Mouse (Mus musculus) MEL (cell line): Measurements from ENCODE around the gene Dpm1. TPM values are rescaled to one million over a fixed set of nuclear protein-coding genes. Genes with fewer than 3 reads are reported as not detected.

Experiments used
- DNase-seq: peaks from one replicate; pipeline ENCODE4 v3.0.0; 2011; ENCODE audit warnings: low read depth, low spot score
- H3K27ac ChIP-seq: 2 replicates; pipeline ENCODE4 v1.5.1; 2012; ENCODE audit warnings: low read depth, mild to moderate bottlenecking, control low read depth, low read length, moderate library complexity; ENCODE audit not compliant: control insufficient read depth
- H3K27me3 ChIP-seq, 2 experiments: fragments of 150-350 bp in 1 of 2; sonication (generic) in 1 of 2; 2 replicates each; pipeline ENCODE4 v1.6.1; 2012; ENCODE audit warnings: low read length in 2 of 2, mild to moderate bottlenecking in 2 of 2, improper control_type of control experiment in 1 of 2, moderate library complexity in 1 of 2; ENCODE audit not compliant: insufficient read depth in 2 of 2, control insufficient read depth in 1 of 2
- H3K36me3 ChIP-seq, 2 experiments: 2 replicates each; pipeline ENCODE4 v1.6.1; 2012 to 2014; ENCODE audit warnings: low read length in 2 of 2, improper control_type of control experiment in 1 of 2, inconsistent platforms in 1 of 2, mild to moderate bottlenecking in 1 of 2; ENCODE audit not compliant: insufficient read depth in 2 of 2, control insufficient read depth in 1 of 2
- H3K4me1 ChIP-seq, 2 experiments: fragments of 150-350 bp in 1 of 2; sonication (generic) in 1 of 2; 2 replicates each; pipeline ENCODE4 v1.6.1; 2012; ENCODE audit warnings: low read length in 2 of 2, improper control_type of control experiment in 1 of 2, mild to moderate bottlenecking in 1 of 2; ENCODE audit not compliant: insufficient read depth in 2 of 2, control insufficient read depth in 1 of 2
- H3K4me3 ChIP-seq, 2 experiments: fragments of 150-350 bp in 1 of 2; sonication (generic) in 1 of 2; 2 replicates each; pipeline ENCODE4 v1.5.1; 2012; ENCODE audit warnings: low read depth in 2 of 2, low read length in 2 of 2, mild to moderate bottlenecking in 2 of 2, moderate library complexity in 2 of 2, control low read depth in 1 of 2, improper control_type of control experiment in 1 of 2; ENCODE audit not compliant: control insufficient read depth in 1 of 2, insufficient read depth in 1 of 2
- H3K79me2 ChIP-seq: 2 replicates; pipeline ENCODE4 v1.6.1; 2012; ENCODE audit warnings: mild to moderate bottlenecking, low read length, moderate library complexity; ENCODE audit not compliant: control insufficient read depth, poor library complexity, insufficient read depth
- H3K9ac ChIP-seq: 2 replicates; pipeline ENCODE4 v1.6.1; 2012; ENCODE audit warnings: low read depth, mild to moderate bottlenecking, control low read depth, low read length, moderate library complexity; ENCODE audit not compliant: control insufficient read depth, poor library complexity, severe bottlenecking
- H3K9me3 ChIP-seq: fragments of 150-350 bp; sonication (generic); replicated peaks from 2 replicates; pipeline ENCODE4 v1.6.1; 2012; ENCODE audit warnings: mild to moderate bottlenecking, low read length, improper control_type of control experiment, moderate library complexity; ENCODE audit not compliant: insufficient read depth
- CHD2 ChIP-seq: IDR thresholded peaks from 2 replicates; pipeline ENCODE4 v1.6.1; 2011; ENCODE audit warnings: low read length, improper control_type of control experiment
- CTCF ChIP-seq, 3 experiments: IDR thresholded peaks in 2 of 3; conservative IDR thresholded peaks in 1 of 3; 2 replicates each; pipeline ENCODE4 v1.5.1; 2011 to 2012; ENCODE audit warnings: low read length in 3 of 3, low read depth in 2 of 3, mild to moderate bottlenecking in 2 of 3, improper control_type of control experiment in 1 of 3, inconsistent platforms in 1 of 3, mixed read lengths in 1 of 3, moderate library complexity in 1 of 3; ENCODE audit not compliant: control insufficient read depth in 1 of 3, insufficient read depth in 1 of 3, poor library complexity in 1 of 3, severe bottlenecking in 1 of 3
- E2F4 ChIP-seq: IDR thresholded peaks from 2 replicates; pipeline ENCODE4 v1.6.1; 2011; ENCODE audit warnings: low read depth, low read length, improper control_type of control experiment, borderline replicate concordance
- EP300 ChIP-seq, 2 experiments: IDR thresholded peaks; 2 replicates each; pipeline ENCODE4 v1.6.1; 2011; ENCODE audit warnings: improper control_type of control experiment in 2 of 2, low read length in 2 of 2, low read depth in 1 of 2, mild to moderate bottlenecking in 1 of 2
- ETS1 ChIP-seq: IDR thresholded peaks from 2 replicates; pipeline ENCODE4 v1.6.1; 2012; ENCODE audit warnings: low read depth, mild to moderate bottlenecking, inconsistent platforms, low read length, improper control_type of control experiment, moderate library complexity
- GATA1 ChIP-seq: IDR thresholded peaks from 2 replicates; pipeline ENCODE4 v1.6.1; 2011; ENCODE audit warnings: low read depth, low read length, improper control_type of control experiment
- JUND ChIP-seq: IDR thresholded peaks from 2 replicates; pipeline ENCODE4 v1.6.1; 2011; ENCODE audit warnings: low read depth, mild to moderate bottlenecking, improper control_type of control experiment, low read length
- KAT2A ChIP-seq: conservative IDR thresholded peaks from 2 replicates; pipeline ENCODE4 v1.6.1; 2012; ENCODE audit warnings: low read depth, low read length, improper control_type of control experiment, inconsistent platforms
- MAX ChIP-seq: IDR thresholded peaks from 2 replicates; pipeline ENCODE4 v1.6.1; 2011; ENCODE audit warnings: low read length, improper control_type of control experiment
- MAZ ChIP-seq: IDR thresholded peaks from 2 replicates; pipeline ENCODE4 v1.6.1; 2012; ENCODE audit warnings: low read depth, mild to moderate bottlenecking, inconsistent platforms, low read length, improper control_type of control experiment
- MEF2A ChIP-seq: IDR thresholded peaks from 2 replicates; pipeline ENCODE4 v1.6.1; 2014; ENCODE audit warnings: low read depth, mild to moderate bottlenecking, inconsistent platforms, low read length, improper control_type of control experiment; ENCODE audit not compliant: poor library complexity, insufficient replicate concordance, severe bottlenecking; ENCODE audit errors: extremely low read depth
- MXI1 ChIP-seq: IDR thresholded peaks from 2 replicates; pipeline ENCODE4 v1.6.1; 2011; ENCODE audit warnings: mild to moderate bottlenecking, low read depth, low read length, improper control_type of control experiment
- MYB ChIP-seq: IDR thresholded peaks from 2 replicates; pipeline ENCODE4 v1.6.1; 2011; ENCODE audit warnings: mild to moderate bottlenecking, low read depth, low read length, improper control_type of control experiment
- NRF1 ChIP-seq: IDR thresholded peaks from 2 replicates; pipeline ENCODE4 v1.6.1; 2014; ENCODE audit warnings: low read depth, mild to moderate bottlenecking, inconsistent platforms, low read length, improper control_type of control experiment, moderate library complexity; ENCODE audit not compliant: poor library complexity, insufficient read depth, severe bottlenecking
- POLR2A ChIP-seq, 2 experiments: IDR thresholded peaks; 2 replicates each; pipeline ENCODE4 v1.6.1; 2011 to 2012; ENCODE audit warnings: low read length in 2 of 2, mild to moderate bottlenecking in 2 of 2, control low read depth in 1 of 2, improper control_type of control experiment in 1 of 2, low read depth in 1 of 2, moderate library complexity in 1 of 2; ENCODE audit not compliant: control insufficient read depth in 1 of 2, insufficient read depth in 1 of 2, poor library complexity in 1 of 2
- POLR2AphosphoS2 ChIP-seq: IDR thresholded peaks from 2 replicates; pipeline ENCODE4 v1.6.1; 2011; ENCODE audit warnings: low read length, improper control_type of control experiment
- RAD21 ChIP-seq: IDR thresholded peaks from 2 replicates; pipeline ENCODE4 v1.6.1; 2011; ENCODE audit warnings: mild to moderate bottlenecking, low read depth, low read length, improper control_type of control experiment
- RCOR1 ChIP-seq: IDR thresholded peaks from 2 replicates; pipeline ENCODE4 v1.6.1; 2012; ENCODE audit warnings: low read depth, mild to moderate bottlenecking, inconsistent platforms, low read length, improper control_type of control experiment
- SMC3 ChIP-seq: IDR thresholded peaks from 2 replicates; pipeline ENCODE4 v1.6.1; 2011; ENCODE audit warnings: low read depth, low read length, improper control_type of control experiment
- TAL1 ChIP-seq: IDR thresholded peaks from 2 replicates; pipeline ENCODE4 v1.6.1; 2012; ENCODE audit warnings: mild to moderate bottlenecking, inconsistent platforms, low read length, moderate library complexity, mixed read lengths
- ZMIZ1 ChIP-seq: IDR thresholded peaks from 2 replicates; pipeline ENCODE4 v1.6.1; 2012; ENCODE audit warnings: low read depth, mild to moderate bottlenecking, inconsistent platforms, low read length, improper control_type of control experiment, moderate library complexity
- polyA plus RNA-seq, 2 experiments: library from polyadenylated mRNA; stranded (reverse) in 1 of 2; unstranded in 1 of 2; fragments of >175 nt in 1 of 2; fragments of >200 nt in 1 of 2; gene quantifications; 2 replicates each; pipeline versions ENCODE4 v1.2.1 to v1.2.4; 2012; ENCODE audit warnings: low replicate concordance in 2 of 2, low read depth in 1 of 2; ENCODE audit not compliant: insufficient read length in 2 of 2, insufficient read depth in 1 of 2, missing spikeins in 1 of 2
- total RNA-seq: library from RNA; depleted of rRNA; stranded (reverse); fragments of 300-350 nt; gene quantifications from 2 replicates; pipeline ENCODE4 v1.2.3, GENCODE M21; 2012

Dpm1 gene
- total and polyA plus RNA-seq, 3 experiments, result 49.0 to 564 (median 63.5) TPM

- TF ChIP-seq CHD2 (no peak), EP300 (IDR thresholded peaks at IDR 0.05; ENCODE audit: low read depth in 1 of 2, low read length in 2 of 2) (0 out of 4 replicates have a peak, but pooled peaks of 1 of the 2 experiments have one; percentile 8), MYB (no peak), ETS1 (no peak)
Observed at GRCm38 (mm10) chr2:168230026-168230728, at the start of gene Dpm1, which contains the start of the genes Gm20716 and Mocs3 (continued).

- H3K4me3 ChIP-seq, result no peak overlapping the region
- no peaks in the 10 kb centered on the region for H3K9me3 ChIP-seq
- peak; percentile 20 to 58 (median 47); a peak in 5 of 6 replicates for TF ChIP-seq CTCF (IDR thresholded peaks at IDR 0.05 in 2 of 3, conservative IDR thresholded peaks at IDR 0.05 in 1 of 3; ENCODE audit: control insufficient read depth in 1 of 3, insufficient read depth in 1 of 3, low read depth in 2 of 3, low read length in 3 of 3, poor library complexity in 1 of 3, severe bottlenecking in 1 of 3)
- TF ChIP-seq MAX, result no peak
- no peaks in the 10 kb centered on the region for H3K79me2 ChIP-seq
- H3K36me3 ChIP-seq, result no peaks in the 10 kb centered on the region
- no peak overlapping the region for H3K9ac ChIP-seq
- H3K27me3 ChIP-seq, result no peaks in the 10 kb centered on the region
- no peaks in the 10 kb centered on the region for H3K4me1 ChIP-seq
- H3K27ac ChIP-seq, result no peak overlapping the region
- no peak for DNase-seq
Observed at GRCm38 (mm10) chr2:168274374-168274935, 44.1 kb upstream of the Dpm1 start.

DNA sequence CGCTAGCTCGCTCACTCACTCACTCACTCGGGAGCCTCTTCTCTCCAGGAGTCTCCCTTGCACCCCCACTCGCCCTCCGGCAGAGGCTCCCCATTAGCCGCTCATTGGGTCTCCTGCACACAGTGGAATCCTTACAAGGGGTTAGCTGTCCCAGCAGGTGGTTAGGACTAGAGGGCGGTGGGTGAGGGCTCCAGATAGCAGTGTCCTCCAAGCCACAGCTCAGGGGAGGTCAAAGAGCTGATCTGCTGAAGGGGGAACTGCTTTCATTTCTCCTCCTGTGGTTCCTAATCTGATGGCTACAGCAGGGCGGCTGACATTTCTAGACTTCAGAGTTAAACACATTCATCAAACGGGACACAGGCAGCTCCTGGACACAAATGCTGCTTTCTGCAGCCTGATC lies 43.0 kb upstream of the Dpm1 start:
- Histone ChIP-seq H3K4me3 (no peak overlapping the region), H3K9me3 (no peaks in the 10 kb centered on the region), H3K27me3 (no peaks in the 10 kb centered on the region), H3K36me3 (no peaks in the 10 kb centered on the region), H3K27ac (no peak overlapping the region), H3K9ac (no peak overlapping the region), H3K4me1 (no peaks in the 10 kb centered on the region), H3K79me2 (no peaks in the 10 kb centered on the region)
- no peak for DNase-seq
- TF ChIP-seq KAT2A (no peak), RAD21 (no peak), POLR2A (IDR thresholded peaks at IDR 0.05; ENCODE audit: control insufficient read depth in 1 of 2, insufficient read depth in 1 of 2, low read depth in 1 of 2, low read length in 2 of 2, poor library complexity in 1 of 2) (no peak), GATA1 (no peak), EP300 (IDR thresholded peaks at IDR 0.05; ENCODE audit: low read depth in 1 of 2, low read length in 2 of 2) (no peak), POLR2AphosphoS2 (no peak), SMC3 (no peak), JUND (no peak), NRF1 (no peak), MEF2A (no peak), MAZ (no peak), RCOR1 (no peak), ZMIZ1 (no peak), E2F4 (no peak), CHD2 (no peak), TAL1 (no peak), MXI1 (no peak)
